Mouse (Mus musculus) left cerebral cortex, adult 2 months (tissue): ENCODE measurements at regions not wholly inside any gene's neighbourhood (a gene's known extent, or its start where the extent isn't known, plus 50 kb on each side); places are given as distances from the start of the nearest gene placed in this dataset.

ENCODE experiments used
- DNase-seq, 2 experiments: peaks; one replicate each; pipeline ENCODE4 v3.0.0; 2021 to 2022; ENCODE audit warnings: low spot score in 2 of 2, mixed read lengths in 1 of 2; ENCODE audit errors: extremely low spot score in 1 of 2
- H3K27ac ChIP-seq: fragments of 200-600 bp; 2 replicates; pipeline ENCODE4 v1.8.1; 2022
- H3K4me3 ChIP-seq: fragments of 200-600 bp; 2 replicates; pipeline ENCODE4 v1.8.1; 2022
- CTCF ChIP-seq: fragments of 200-600 bp; IDR thresholded peaks from 2 replicates; pipeline ENCODE4 v1.8.1; 2022; ENCODE audit warnings: antibody characterized with exemption, mild to moderate bottlenecking, moderate library complexity
- intact Hi-C: fragments of 180-260 bp; cut with DNase I; formaldehyde crosslinking; loops from one replicate; pipeline ENCODE4 v1.15.1; 2025

DNA sequence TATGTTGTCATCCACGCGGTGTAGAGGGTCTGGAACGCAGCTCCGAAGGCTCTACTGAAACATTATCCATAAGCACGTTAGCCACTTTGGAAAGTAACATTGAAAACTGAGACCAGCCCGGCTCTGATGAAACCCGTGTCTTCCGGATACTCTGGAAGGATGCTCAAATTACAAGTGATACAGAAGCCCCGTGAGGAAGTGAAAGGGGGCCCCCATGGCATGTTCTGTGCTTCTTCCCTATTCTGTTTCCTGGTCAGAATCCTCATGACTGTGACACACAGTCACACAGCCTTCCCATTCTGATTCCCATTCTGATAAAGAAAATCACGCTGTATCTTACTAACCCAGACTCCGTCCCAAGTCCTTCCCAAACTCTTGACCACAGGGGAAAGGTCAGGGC is 143.5 kb upstream of the Rpl34 start:
- no peak for DNase-seq
- TF ChIP-seq CTCF = no peak
- intact Hi-C loops = no loop called here
- H3K4me3 ChIP-seq = no peak overlapping the region
- H3K27ac ChIP-seq = no peak overlapping the region

DNA sequence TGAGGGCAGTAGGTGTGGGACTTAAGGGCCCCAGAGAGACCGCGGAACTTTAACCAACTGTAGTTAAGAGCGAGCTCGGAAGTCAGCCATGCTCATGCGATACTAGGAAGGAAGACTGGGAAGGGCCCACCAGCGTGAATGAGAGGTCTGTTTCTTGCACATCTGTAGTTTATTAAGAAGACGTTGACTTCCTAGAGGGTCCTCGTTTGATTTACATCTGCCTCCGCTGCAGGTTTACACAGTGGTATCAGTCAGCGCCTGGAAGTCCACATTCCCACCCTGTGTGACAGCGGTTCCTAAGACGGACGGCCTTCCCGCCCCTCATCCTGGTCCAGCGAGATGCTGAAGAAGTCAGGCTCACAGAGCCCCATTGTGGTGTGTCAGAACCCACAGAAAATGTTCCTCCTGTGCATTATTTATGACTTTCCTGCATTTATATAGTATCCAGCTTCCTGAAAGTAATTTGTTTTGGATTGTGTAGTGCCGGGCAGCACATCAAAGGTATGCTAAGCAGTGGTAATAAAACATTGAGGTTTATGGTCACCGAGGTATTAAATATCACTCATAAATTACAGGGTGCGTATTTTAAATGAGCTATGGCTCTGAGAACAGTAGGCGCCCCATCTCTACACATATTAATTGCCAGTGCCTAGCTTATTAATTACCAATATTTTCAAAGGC is 136.9 kb upstream of the Rpl34 start:
- Histone ChIP-seq H3K27ac (no peak overlapping the region), H3K4me3 (no peak overlapping the region)
- TF ChIP-seq CTCF = no peak
- intact Hi-C loops = no loop called here
- no peak for DNase-seq

GRCm38 (mm10) chr3:130864783-130865182 is 134.6 kb upstream of the Rpl34 start:
- DNase-seq = no peak
- intact Hi-C loops = no loop called here
- TF ChIP-seq CTCF = no peak; the same call in none of the 2 replicates
- Histone ChIP-seq H3K4me3 (no peak overlapping the region), H3K27ac (no peak overlapping the region)

- Histone ChIP-seq H3K4me3 (no peak overlapping the region), H3K27ac (no peak overlapping the region)
- DNase-seq = no peak
- intact Hi-C loops = no loop called here
- TF ChIP-seq CTCF = no peak
Measured at GRCm38 (mm10) chr3:130863376-130863775, 133.2 kb upstream of the Rpl34 start.

DNA sequence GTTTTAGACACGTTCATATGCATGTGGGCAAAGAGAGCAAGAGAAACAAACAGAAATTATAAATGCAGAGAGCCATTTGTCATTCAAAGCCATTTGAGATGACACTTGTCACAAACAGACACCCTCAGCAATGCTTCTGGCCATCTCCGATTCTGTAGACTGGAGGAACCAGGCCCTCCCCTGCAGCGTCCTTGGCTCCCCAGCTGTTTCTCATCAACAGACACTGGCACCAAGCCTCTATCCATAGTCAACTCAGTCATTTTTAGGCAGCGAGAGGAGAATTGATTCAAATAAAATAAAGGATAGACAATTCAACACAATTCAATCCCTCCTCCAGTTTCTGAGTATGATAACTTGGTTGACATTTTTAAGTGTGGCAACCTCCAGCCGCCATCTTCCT is 130.1 kb upstream of the Rpl34 start:
- intact Hi-C loops = no loop called here
- no peak overlapping the region for H3K27ac ChIP-seq
- TF ChIP-seq CTCF = no peak
- H3K4me3 ChIP-seq = no peak overlapping the region
- DNase-seq = no peak

DNA sequence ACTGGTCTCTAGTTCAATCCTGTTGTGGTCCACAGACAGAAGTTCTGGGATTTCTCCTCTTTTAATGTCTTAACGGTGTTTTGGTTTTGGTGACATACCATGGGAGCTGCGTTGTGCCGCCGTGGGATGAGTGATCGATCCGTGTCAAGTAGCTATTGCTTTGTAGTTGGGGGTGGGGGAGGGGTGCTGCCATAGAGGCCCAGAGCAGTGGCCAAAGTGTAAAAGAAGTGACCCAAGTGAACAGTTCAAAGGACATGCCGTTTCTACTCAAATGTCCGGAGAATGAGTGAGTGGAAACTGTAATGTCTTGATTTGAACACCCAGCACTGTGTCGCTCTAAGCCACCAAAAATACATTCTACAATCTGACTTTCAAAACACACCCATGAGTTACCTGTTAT is 123.7 kb upstream of the Rpl34 start:
- intact Hi-C loops = no loop called here

GRCm38 (mm10) chr3:130850766-130851308 is 120.6 kb upstream of the Rpl34 start:
- intact Hi-C loops = no loop called here
- no peak for TF ChIP-seq CTCF
- no peak for DNase-seq
- H3K27ac ChIP-seq = no peak overlapping the region
- H3K4me3 ChIP-seq = no peak overlapping the region

More for the DNA sequence above, 123.7 kb upstream of the Rpl34 start:
- no peak overlapping the region for H3K4me3 ChIP-seq
- no peak overlapping the region for H3K27ac ChIP-seq
- no peak for TF ChIP-seq CTCF
- DNase-seq = no peak

- Histone ChIP-seq H3K4me3 (no peak overlapping the region), H3K27ac (no peak overlapping the region)
- no peak for DNase-seq
- no peak for TF ChIP-seq CTCF
- intact Hi-C loops = no loop called here
Measured at GRCm38 (mm10) chr3:130841755-130842154, 111.6 kb upstream of the Rpl34 start.

GRCm38 (mm10) chr3:130839924-130840440 is 109.8 kb upstream of the Rpl34 start:
- intact Hi-C loops = no loop called here
- Histone ChIP-seq H3K27ac (no peak overlapping the region), H3K4me3 (no peak overlapping the region)
- no peak for TF ChIP-seq CTCF
- no peak for DNase-seq

DNA sequence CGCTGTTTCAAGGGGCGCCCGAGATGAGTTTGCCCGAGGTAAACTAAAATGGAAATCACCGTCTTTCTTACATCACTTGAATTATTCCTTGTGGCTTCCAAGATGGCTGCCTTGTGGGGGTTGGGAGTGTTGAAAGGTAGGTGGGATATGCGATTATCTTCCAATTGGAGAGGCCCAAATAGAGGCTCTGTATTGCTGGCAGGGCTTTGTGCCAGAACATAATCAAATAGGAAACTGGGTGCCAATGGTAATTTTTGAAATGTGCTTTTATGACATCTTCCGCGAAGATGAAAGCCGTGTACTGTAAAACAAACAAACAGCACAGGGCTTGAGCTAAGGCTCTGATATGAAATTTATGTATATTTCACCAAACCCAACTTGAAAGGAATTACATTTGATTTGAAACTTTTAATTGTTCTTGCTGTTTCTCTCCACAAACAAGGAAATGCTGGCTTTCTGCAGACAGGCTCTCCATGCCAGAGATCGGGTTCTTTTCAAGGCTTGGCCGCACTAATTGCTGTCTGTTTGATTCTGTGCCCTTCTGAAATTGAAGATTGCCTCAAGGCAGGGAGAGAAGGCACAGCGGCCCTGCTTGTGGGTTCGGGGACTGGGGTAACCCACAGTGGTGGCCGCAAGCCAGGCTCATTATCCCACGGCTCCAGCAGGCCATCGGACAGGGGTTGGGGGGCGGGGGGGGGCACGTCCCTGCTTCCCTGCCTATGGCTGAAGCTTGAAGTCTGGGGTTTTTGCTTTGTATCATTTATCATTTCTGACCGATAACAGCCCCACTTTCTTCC is 108.6 kb upstream of the Rpl34 start:
- DNase-seq = no peak
- Histone ChIP-seq H3K4me3 (no peak overlapping the region), H3K27ac (no peak overlapping the region)
- no peak for TF ChIP-seq CTCF
- intact Hi-C loops = no loop called here

DNA sequence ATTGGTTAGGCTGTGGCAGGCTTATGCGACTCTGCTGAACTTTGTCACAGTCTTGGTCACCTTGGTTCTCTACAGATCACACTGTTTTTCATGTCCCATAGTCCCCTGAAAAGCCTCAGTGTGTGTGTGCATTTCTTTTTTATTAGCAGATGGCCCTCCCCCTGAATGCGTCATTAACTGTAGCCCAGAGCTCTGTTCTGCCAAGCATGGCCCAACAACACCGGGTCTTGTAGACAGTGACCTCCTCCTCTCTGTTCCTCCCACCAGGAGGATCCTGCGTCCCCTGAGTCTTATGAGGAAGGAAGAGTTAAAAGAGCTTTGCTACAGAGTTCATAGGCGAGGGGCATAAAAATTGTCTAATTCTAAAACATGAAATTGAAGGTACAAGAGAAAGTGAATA is 103.5 kb upstream of the Rpl34 start:
- DNase-seq = no peak
- Histone ChIP-seq H3K4me3 (no peak overlapping the region), H3K27ac (no peak overlapping the region; the same call in 1 of the 2 replicates)
- no peak for TF ChIP-seq CTCF
- intact Hi-C loops = no loop called here

DNA sequence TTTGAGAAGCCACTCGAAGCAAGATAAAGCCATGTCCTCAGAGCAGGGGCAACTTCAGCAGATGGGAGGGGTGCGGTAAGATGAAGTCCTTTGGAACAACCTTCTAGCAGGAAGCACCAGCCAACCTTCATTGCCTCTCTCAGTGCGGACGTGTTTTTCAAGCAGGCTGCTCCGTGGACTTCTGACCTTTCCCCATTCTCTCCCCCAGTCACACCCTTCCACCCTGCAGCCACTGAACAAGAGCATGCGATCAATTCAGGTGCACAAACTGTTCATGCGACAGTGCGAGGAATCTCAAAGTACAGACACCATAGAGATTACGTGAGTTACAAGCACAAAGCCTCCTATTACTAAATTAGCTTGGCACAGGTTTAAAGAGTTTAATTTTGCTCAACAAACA is 102.9 kb upstream of the Rpl34 start:
- no peak overlapping the region for H3K27ac ChIP-seq
- no peak for DNase-seq
- intact Hi-C loops = no loop called here
- no peak overlapping the region for H3K4me3 ChIP-seq
- TF ChIP-seq CTCF = no peak

GRCm38 (mm10) chr3:130831788-130832187 is 101.6 kb upstream of the Rpl34 start:
- Histone ChIP-seq H3K4me3 (no peak overlapping the region), H3K27ac (no peak overlapping the region)
- TF ChIP-seq CTCF = no peak
- DNase-seq = no peak
- intact Hi-C loops = no loop called here
